Mouse (Mus musculus) splenic B cell, adult 2 months (primary cell): ENCODE measurements around the gene Nxn.
A peak's percentile ranks its signal among the peaks of the same experiment; 100 is the strongest.

ENCODE experiments used
- DNase-seq: peaks from one replicate; pipeline ENCODE4 v3.0.0-alpha.2; 2011; ENCODE audit warnings: low read depth, low spot score
- H3K27me3 ChIP-seq: 2 replicates; pipeline ENCODE4 v1.6.1; 2012; ENCODE audit warnings: mild to moderate bottlenecking, low read length, moderate library complexity, mixed read lengths; ENCODE audit not compliant: control insufficient read depth, poor library complexity, insufficient read depth, severe bottlenecking
- H3K36me3 ChIP-seq: 2 replicates; pipeline ENCODE4 v1.6.1; 2012; ENCODE audit warnings: mild to moderate bottlenecking, low read length, moderate library complexity, mixed read lengths; ENCODE audit not compliant: control insufficient read depth, poor library complexity, insufficient read depth, severe bottlenecking

Nxn gene

DNA sequence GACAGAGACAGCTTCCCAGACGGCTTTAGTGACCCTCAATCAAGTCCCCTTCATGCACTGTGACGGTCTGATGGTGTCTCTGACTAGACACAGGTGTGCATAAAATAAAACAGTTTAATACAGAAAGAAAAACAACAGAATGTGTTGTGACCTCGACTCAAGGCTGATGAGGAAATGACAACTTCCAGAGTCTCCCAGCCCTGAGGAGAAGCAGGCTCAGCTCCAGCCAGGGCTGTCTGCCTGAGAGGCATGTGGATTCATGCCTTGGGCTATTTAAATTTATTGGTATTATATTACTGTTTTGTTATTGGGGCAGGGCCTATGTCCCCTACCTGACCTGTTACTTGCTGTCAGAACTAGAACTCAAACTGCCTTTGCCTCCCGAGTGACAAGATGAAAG is 37.5 kb downstream of the Nxn start:
- no peak for DNase-seq
- Histone ChIP-seq H3K36me3 (no peaks in the 10 kb centered on the region), H3K27me3 (no peaks in the 10 kb centered on the region)

- Histone ChIP-seq H3K27me3 (no peaks in the 10 kb centered on the region), H3K36me3 (no peaks in the 10 kb centered on the region)
- no peak for DNase-seq
These were observed 38.7 kb downstream of the Nxn start for GRCm38 (mm10) chr11:76360255-76360654.

GRCm38 (mm10) chr11:76358628-76359320 is 40.2 kb downstream of the Nxn start:
- DNase-seq = no peak
- Histone ChIP-seq H3K27me3 (no peaks in the 10 kb centered on the region), H3K36me3 (no peaks in the 10 kb centered on the region)

GRCm38 (mm10) chr11:76357464-76357863 is 41.5 kb downstream of the Nxn start:
- H3K36me3 ChIP-seq = no peaks in the 10 kb centered on the region
- no peaks in the 10 kb centered on the region for H3K27me3 ChIP-seq
- DNase-seq = no peak

GRCm38 (mm10) chr11:76356091-76356490 is 42.8 kb downstream of the Nxn start:
- H3K36me3 ChIP-seq = no peaks in the 10 kb centered on the region

GRCm38 (mm10) chr11:76355425-76355824 is 43.5 kb downstream of the Nxn start:
- H3K36me3 ChIP-seq = no peaks in the 10 kb centered on the region
- DNase-seq = peak; percentile 1
- no peaks in the 10 kb centered on the region for H3K27me3 ChIP-seq

More at GRCm38 (mm10) chr11:76356091-76356490, 42.8 kb downstream of the Nxn start:
- H3K27me3 ChIP-seq = no peaks in the 10 kb centered on the region
- DNase-seq = no peak

DNA sequence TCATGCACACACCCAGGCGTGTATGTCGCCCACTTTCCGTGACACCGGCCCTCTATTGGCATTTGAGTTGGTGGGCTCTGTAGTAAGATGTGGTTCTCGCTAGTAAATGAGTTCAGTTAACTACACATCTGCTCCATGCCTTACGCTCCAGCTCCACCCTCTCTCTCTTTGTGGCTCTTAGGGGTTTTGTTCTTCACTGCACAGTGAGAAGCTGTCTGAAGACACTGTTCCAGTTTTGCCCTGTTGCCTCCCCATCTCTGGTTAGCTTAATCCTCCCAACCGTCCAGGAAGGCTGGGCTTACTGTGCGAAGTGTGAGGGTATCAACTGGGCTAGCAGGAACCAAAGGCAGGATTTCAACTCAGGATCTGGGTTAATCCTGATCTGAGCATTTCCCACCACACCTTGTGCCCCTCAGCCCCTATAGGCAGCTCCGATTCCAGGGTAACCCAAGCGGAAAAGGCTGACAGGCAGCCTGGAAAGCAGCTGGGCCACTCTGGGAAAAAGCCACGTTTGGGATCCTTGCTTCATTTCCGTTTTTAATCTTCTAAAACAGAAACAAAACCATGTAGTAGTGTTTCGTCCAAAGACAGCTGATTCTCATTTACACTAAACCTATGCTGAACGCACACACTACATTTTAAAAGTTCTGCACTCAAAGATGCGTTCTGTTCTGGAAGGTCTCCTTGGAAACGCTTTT is 45.9 kb downstream of the Nxn start:
- DNase-seq = no peak
- H3K27me3 ChIP-seq = no peaks in the 10 kb centered on the region
- H3K36me3 ChIP-seq = no peaks in the 10 kb centered on the region

DNA sequence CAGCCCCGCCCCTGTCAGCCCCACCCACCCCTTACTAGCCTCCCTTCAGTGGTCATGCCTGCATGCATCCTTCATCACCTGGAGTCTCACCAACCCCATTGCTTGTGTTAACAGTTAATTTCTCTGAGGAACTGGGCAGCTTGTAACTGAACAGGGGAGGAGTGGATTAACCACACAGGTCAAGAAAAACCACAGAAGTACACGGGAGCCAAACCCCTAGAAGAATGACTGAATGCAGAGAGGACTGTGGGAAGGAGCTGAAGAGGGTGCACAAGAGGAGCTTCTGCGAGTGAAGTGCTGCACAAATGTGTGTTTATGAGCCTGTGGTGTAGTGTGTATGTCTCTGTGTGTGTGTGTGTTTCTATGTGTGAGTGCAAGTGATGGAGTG is 47.3 kb downstream of the Nxn start:
- H3K27me3 ChIP-seq = no peaks in the 10 kb centered on the region
- no peak for DNase-seq

GRCm38 (mm10) chr11:76350931-76351623 is 47.9 kb downstream of the Nxn start:
- Histone ChIP-seq H3K27me3 (no peaks in the 10 kb centered on the region), H3K36me3 (no peaks in the 10 kb centered on the region)
- no peak for DNase-seq

More for the DNA sequence above, 47.3 kb downstream of the Nxn start:
- H3K36me3 ChIP-seq = no peaks in the 10 kb centered on the region

- no peaks in the 10 kb centered on the region for H3K27me3 ChIP-seq
- H3K36me3 ChIP-seq = no peaks in the 10 kb centered on the region
- no peak for DNase-seq
These were observed 49.1 kb downstream of the Nxn start for GRCm38 (mm10) chr11:76349833-76350232.

DNA sequence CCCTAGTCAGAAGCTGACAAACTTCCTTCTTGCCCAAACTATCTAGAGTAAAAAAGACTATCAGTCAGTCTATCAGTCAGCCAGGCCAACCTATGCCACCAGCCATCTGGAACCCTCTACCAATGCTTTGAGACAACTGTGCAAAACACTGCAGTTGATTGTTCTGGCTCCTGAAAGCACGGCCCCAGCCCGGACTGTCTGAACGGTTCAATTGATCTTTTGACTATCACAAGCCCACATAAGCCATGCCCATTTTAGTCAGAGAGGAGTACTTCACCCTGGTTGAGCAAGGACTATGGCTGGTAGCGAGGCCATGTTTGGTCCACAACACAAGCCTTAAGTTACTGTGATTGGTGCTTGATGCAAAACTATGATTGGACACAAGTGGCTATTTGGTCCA is 51.4 kb downstream of the Nxn start:
- no peak for DNase-seq
- H3K36me3 ChIP-seq = no peaks in the 10 kb centered on the region

GRCm38 (mm10) chr11:76343031-76343430 is 55.9 kb downstream of the Nxn start:
- no peaks in the 10 kb centered on the region for H3K27me3 ChIP-seq
- no peak for DNase-seq

More for the DNA sequence above, 51.4 kb downstream of the Nxn start:
- H3K27me3 ChIP-seq = no peaks in the 10 kb centered on the region

GRCm38 (mm10) chr11:76341884-76342645 is 56.9 kb downstream of the Nxn start:
- DNase-seq = no peak
- Histone ChIP-seq H3K27me3 (no peaks in the 10 kb centered on the region), H3K36me3 (no peaks in the 10 kb centered on the region)

More at GRCm38 (mm10) chr11:76343031-76343430, 55.9 kb downstream of the Nxn start:
- no peaks in the 10 kb centered on the region for H3K36me3 ChIP-seq

- Histone ChIP-seq H3K27me3 (no peaks in the 10 kb centered on the region), H3K36me3 (no peaks in the 10 kb centered on the region)
- no peak for DNase-seq
These were observed 57.8 kb downstream of the Nxn start for GRCm38 (mm10) chr11:76341163-76341562.
